Mouse (Mus musculus) limb, embryonic 10.5 days (tissue): ENCODE measurements around the gene Fam214a. TPM values are rescaled to one million over a fixed set of nuclear protein-coding genes. Genes with fewer than 3 reads are reported as not detected.

Experiments used
- DNase-seq: peaks from one replicate; pipeline ENCODE4 v3.0.0-alpha.2; 2017; ENCODE audit warnings: low spot score
- H3K27ac ChIP-seq: fragments of 300-500 bp; sonication (generic); 2 replicates; pipeline ENCODE4 v1.5.1; 2016; ENCODE audit warnings: mild to moderate bottlenecking
- H3K27me3 ChIP-seq: fragments of 300-500 bp; sonication (generic); 2 replicates; pipeline ENCODE4 v1.6.1; 2016; ENCODE audit warnings: low read depth, mild to moderate bottlenecking; ENCODE audit not compliant: poor library complexity, severe bottlenecking
- H3K36me3 ChIP-seq: fragments of 300-500 bp; sonication (generic); 2 replicates; pipeline ENCODE4 v1.6.1; 2016; ENCODE audit warnings: mild to moderate bottlenecking, moderate library complexity
- H3K4me1 ChIP-seq: fragments of 300-500 bp; sonication (generic); 2 replicates; pipeline ENCODE4 v1.6.1; 2016
- H3K4me3 ChIP-seq: fragments of 300-500 bp; sonication (generic); 2 replicates; pipeline ENCODE4 v1.5.1; 2016; ENCODE audit warnings: mild to moderate bottlenecking, moderate library complexity
- H3K9me3 ChIP-seq: fragments of 300-500 bp; sonication (generic); replicated peaks from 2 replicates; pipeline ENCODE4 v1.6.1; 2016; ENCODE audit warnings: mild to moderate bottlenecking
- WGBS: fragments of 180-500 bp; shearing (Covaris S2); methylation state at CpG from one replicate; pipeline ENCODE4 v1.1.7; 2016; 5-methylcytosine and 5-hydroxymethylcytosine counted together
- polyA plus RNA-seq: library from polyadenylated mRNA; unstranded; fragments of >200 nt; fragmentation: Nextera tagmentation; extraction: Ambion mirVana; gene quantifications from 2 replicates; pipeline ENCODE4 v1.2.1, GENCODE M21; 2016

Fam214a gene
- polyA plus RNA-seq, 1 experiment from 2014 or later, result 6.4 TPM

DNA sequence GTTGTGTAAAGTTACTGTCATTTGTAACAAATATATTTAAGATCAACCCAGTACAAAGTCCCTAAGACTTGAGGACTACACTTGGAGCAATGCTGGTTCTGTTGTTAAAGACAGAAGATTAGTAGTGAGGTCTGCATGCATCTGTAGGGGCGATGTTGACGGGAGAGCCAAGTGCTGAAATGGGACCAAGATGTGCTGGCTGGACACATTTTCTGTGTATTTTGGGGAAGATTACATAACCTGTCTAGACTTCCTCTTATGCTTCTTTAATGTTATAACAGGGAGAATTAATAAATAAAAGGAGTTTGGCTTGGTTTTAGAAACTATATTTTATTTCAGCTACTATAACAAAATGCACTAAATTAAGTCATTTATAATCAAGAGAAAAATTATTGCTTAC is 37.3 kb downstream of the Fam214a start:
- DNase-seq, result no peak
- Histone ChIP-seq H3K27ac (no peak overlapping the region), H3K4me1 (peaks cover 13% of the 10 kb centered on the region), H3K4me3 (no peak overlapping the region), H3K36me3 (no peaks in the 10 kb centered on the region), H3K9me3 (no peaks in the 10 kb centered on the region), H3K27me3 (no peaks in the 10 kb centered on the region)
- 98% methylated on average over 2 of the region's 2 CpGs for WGBS

DNA sequence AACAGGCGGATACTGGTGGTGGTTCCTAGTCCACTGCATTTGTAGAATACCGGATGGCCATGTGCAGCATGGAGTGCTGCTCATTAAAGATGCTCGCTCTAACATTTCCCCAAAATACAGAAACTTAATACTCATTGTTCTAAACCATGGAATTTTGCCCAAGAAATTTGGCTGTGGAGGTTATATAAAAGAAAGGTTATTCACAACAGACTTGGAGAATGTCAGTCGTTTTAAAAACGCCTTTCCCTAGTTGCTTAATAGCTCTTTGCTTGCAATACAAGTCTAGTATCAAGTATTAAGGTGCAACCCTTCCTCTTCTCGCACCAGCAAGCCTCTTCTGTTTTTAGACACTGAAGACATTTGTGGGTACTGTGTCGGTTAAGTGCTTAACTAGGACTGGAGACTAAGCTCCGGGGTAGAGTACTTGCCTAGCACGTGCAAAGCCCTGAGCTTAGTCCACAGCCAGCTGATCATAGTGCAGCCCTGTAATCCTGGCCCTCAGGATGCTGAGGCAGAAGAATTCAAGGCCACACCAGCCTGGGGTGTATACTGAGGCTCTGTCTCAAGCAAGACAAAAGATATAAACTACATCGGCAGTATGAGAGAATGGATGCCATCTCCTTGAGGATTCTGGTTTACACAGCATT is 42.0 kb downstream of the Fam214a start:
- H3K27ac ChIP-seq, result no peak overlapping the region
- no peaks in the 10 kb centered on the region for H3K27me3 ChIP-seq
- H3K9me3 ChIP-seq, result no peaks in the 10 kb centered on the region
- H3K36me3 ChIP-seq, result no peaks in the 10 kb centered on the region
- no peaks in the 10 kb centered on the region for H3K4me1 ChIP-seq
- H3K4me3 ChIP-seq, result no peak overlapping the region
- DNase-seq, result no peak
- WGBS, result 89% methylated on average over 10 of the region's 10 CpGs

DNA sequence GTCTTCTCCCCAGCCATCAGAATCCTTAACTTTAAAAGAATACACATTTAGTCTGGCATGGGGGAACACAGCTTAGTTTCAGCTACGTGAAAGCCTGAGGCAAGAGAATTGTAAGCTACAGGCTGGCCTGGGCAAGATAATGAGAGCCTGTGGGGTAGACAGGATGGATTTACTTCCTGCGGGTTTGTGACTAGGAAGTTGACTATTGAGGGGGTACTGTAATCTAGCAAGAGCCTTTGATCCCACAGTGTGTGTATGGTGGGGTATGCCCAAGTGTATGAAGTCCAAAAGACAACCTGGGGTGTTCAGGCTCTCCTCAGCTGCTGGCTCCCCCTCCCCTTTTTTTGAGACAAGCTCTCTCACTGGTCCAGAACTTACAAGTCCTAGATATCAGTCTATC is 43.7 kb downstream of the Fam214a start:
- Histone ChIP-seq H3K27me3 (no peaks in the 10 kb centered on the region), H3K9me3 (no peaks in the 10 kb centered on the region), H3K36me3 (no peaks in the 10 kb centered on the region), H3K4me3 (no peak overlapping the region), H3K4me1 (no peaks in the 10 kb centered on the region), H3K27ac (no peak overlapping the region)
- no peak for DNase-seq
- WGBS, result 56% methylated on average over 2 of the region's 2 CpGs

DNA sequence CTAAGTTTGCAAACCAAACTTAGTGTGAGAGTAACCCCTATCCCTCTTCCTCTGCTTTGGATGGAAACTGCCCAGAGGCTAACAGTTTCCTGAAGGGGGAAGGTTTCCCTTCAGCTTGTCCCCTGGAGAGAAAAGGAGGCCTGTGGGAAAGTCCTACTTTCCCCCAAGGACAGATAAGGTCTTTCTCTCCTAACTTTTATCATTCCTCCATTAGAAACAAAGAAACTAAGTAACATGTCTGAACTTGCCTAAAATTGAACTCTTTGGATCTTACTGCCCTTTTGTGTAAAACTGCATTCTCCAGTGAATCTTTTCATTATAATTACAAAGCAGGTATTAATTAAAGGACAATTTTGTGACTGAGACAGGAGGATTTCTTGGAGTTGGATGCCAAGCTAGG is 45.3 kb downstream of the Fam214a start:
- Histone ChIP-seq H3K4me3 (no peak overlapping the region), H3K27ac (no peak overlapping the region), H3K4me1 (no peaks in the 10 kb centered on the region), H3K9me3 (no peaks in the 10 kb centered on the region), H3K27me3 (no peaks in the 10 kb centered on the region), H3K36me3 (no peaks in the 10 kb centered on the region)
- DNase-seq, result no peak

DNA sequence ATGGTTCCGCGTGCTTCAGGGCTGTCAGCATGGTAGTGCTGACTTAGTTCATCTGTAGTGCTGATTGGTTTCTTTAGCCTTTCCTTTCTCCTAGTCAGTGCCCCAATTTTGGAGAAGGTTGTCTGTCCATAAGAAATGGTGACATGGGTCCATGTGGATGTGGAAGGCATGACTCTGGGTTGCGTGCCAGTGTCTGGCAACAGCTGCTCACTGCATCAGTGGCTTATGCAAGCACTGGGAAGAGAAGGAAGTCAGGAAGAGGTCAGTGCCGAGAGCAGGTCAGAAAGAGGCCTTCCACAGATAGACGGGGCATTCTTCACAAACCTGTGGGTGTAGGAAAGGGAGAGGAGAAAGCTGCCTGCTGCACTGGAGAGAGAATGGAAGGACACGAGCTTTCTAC is 48.3 kb downstream of the Fam214a start:
- 85% methylated on average over 6 of the region's 6 CpGs for WGBS
- Histone ChIP-seq H3K36me3 (no peaks in the 10 kb centered on the region), H3K27me3 (no peaks in the 10 kb centered on the region), H3K27ac (no peak overlapping the region), H3K4me1 (no peaks in the 10 kb centered on the region), H3K9me3 (no peaks in the 10 kb centered on the region), H3K4me3 (no peak overlapping the region)
- no peak for DNase-seq

DNA sequence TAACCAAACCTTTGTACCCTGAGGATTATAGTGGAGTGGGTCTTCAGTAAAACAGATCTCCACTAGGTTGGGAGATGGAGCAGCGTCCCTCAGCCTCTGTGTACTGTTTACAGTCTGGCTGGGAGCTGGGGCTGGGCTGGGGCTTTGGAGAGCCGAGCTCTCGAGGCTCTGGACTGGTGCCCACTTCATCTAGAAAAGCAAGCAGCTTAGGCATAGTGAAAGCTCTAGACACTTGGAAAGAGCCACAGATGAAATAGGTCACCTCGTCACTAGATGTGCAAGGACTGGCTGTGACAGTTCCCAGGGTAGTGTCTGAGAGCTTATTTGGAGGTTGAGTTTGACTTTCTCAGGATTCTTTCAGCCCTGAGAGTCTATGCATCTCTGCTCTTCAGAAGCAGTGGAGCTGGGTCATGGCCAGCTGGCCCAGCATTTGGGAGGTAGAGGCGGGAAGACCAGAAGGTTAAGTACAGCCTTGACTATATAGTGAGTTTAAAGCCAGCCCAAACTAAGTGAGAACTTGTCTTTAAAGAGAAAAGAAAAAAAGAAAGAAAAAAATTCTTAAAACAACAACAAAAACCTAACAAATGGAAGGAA is 49.0 kb downstream of the Fam214a start:
- DNase-seq, result no peak
- no peaks in the 10 kb centered on the region for H3K36me3 ChIP-seq
- H3K9me3 ChIP-seq, result no peaks in the 10 kb centered on the region
- 88% methylated on average over 5 of the region's 5 CpGs for WGBS
- H3K27me3 ChIP-seq, result no peaks in the 10 kb centered on the region
- no peak overlapping the region for H3K4me3 ChIP-seq
- H3K4me1 ChIP-seq, result no peaks in the 10 kb centered on the region
- H3K27ac ChIP-seq, result no peak overlapping the region

DNA sequence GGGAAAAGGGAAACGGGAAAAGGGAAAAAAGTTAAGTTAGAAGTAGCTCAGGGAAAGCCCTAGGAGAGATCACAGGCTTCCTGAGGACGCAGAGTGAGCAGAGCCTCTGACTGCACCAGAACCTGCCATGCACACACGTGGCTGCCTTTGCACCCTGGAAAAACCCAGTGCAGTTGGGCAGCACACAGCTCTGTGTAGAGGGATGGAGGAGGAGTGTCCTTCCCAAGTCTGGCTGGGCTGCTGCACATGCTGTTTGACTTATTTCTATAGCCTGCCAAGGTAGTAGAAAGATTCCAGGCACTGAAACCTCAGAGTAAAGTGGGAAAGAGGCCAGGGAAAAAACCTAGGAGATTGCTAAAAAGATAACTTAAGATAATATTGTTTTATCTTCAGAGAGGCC is 49.6 kb downstream of the Fam214a start:
- no peaks in the 10 kb centered on the region for H3K4me1 ChIP-seq
- no peaks in the 10 kb centered on the region for H3K27me3 ChIP-seq
- no peak overlapping the region for H3K27ac ChIP-seq
- H3K4me3 ChIP-seq, result no peak overlapping the region
- no peaks in the 10 kb centered on the region for H3K9me3 ChIP-seq
- no peak for DNase-seq
- WGBS, result 68% methylated on average over 3 of the region's 3 CpGs
- no peaks in the 10 kb centered on the region for H3K36me3 ChIP-seq

DNA sequence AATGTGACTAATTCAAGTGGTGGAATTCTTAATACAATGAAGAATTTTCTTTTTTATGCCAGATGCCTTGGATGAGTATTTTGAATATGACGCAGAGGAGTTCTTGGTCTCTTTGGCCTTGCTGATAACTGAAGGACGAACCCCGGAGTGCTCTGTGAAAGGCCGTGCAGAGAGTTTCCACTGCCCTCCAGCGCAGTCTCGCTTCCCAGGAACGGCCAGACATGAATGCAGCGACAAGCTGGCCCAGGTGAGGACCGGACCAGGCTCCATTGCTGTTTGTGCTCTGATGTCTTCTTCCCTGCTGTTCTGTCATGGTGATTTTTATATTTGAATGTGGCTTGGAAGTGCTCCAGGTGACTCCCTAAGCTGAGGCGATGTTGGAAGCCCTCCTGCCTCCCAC is 51.5 kb downstream of the Fam214a start:
- H3K9me3 ChIP-seq, result no peaks in the 10 kb centered on the region
- H3K27me3 ChIP-seq, result no peaks in the 10 kb centered on the region
- no peaks in the 10 kb centered on the region for H3K36me3 ChIP-seq
- no peaks in the 10 kb centered on the region for H3K4me1 ChIP-seq
- no peak overlapping the region for H3K27ac ChIP-seq
- DNase-seq, result no peak
- H3K4me3 ChIP-seq, result no peak overlapping the region
- 94% methylated on average over 10 of the region's 10 CpGs for WGBS

DNA sequence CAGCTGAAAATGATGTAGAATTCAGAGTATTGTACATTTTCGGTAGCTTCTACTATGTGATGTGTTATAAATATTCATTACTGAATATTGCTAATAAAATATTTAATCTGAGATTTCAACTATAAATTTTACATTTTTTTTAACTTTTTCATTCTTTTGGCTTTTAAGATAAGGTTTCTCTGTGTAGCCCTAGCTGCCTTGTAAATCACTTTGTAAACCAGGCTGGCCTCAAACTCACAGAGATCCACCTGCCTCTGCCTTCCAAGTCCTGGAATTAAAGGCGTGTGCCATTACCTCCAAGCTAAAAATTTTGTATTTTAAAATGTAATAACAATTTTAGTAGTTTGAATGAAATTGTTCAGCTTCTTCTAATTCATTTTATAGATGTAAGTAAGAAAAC is 63.9 kb downstream of the Fam214a start:
- no peaks in the 10 kb centered on the region for H3K27me3 ChIP-seq
- no peaks in the 10 kb centered on the region for H3K9me3 ChIP-seq
- H3K4me3 ChIP-seq, result no peak overlapping the region
- H3K27ac ChIP-seq, result no peak overlapping the region
- H3K4me1 ChIP-seq, result no peaks in the 10 kb centered on the region
- peaks cover 2% of the 10 kb centered on the region; the same call in 1 of the 2 replicates for H3K36me3 ChIP-seq
- no peak for DNase-seq
- WGBS, result 92% methylated on average over 2 of the region's 2 CpGs

DNA sequence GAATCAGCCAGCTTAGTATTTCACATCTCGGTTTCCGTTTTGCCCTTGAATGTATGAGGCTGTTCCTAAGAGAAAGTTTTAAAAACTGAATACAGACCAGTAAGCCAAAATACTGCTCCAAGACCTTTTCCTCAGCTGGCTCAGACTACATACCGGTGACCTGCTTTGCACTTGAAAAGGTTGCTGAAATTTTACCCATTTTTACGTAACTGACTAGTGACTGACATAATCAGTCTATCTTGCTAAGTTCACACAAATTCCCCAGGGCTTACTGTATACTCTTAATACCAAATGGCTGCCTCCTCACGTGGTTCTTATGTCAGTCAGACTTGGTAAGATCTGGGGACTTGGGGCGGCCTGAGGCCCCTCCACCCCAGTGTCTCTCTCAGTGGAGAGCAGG is 66.5 kb downstream of the Fam214a start:
- Histone ChIP-seq H3K27me3 (no peaks in the 10 kb centered on the region), H3K4me3 (no peak overlapping the region), H3K4me1 (no peaks in the 10 kb centered on the region), H3K9me3 (no peaks in the 10 kb centered on the region), H3K27ac (no peak overlapping the region), H3K36me3 (peaks cover 2% of the 10 kb centered on the region; the same call in 1 of the 2 replicates)
- WGBS, result 90% methylated on average over 6 of the region's 6 CpGs
- DNase-seq, result no peak

DNA sequence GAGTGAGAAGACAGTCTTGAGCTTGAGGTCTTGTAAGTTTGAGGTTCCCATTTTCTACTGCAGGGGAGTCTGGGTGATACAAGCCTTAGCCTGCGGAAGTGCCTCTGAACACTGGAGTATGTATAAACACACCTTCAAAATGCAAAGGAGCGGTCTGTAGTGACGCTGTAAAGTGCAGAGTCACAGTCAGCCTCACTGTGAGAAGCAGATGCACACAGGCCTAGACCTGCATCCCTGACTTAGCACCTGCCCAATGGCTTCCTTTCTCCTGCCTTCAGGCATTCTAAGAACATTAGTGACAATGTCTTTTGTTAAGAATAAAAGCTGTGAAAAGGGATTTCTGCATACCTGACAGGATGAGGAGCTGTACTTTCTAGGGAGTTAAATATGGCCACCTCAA is 66.9 kb downstream of the Fam214a start:
- no peak for DNase-seq
- H3K4me1 ChIP-seq, result no peaks in the 10 kb centered on the region
- 90% methylated on average over 3 of the region's 3 CpGs for WGBS
- H3K36me3 ChIP-seq, result peaks cover 2% of the 10 kb centered on the region; the same call in 1 of the 2 replicates
- H3K4me3 ChIP-seq, result no peak overlapping the region
- no peaks in the 10 kb centered on the region for H3K27me3 ChIP-seq
- H3K9me3 ChIP-seq, result no peaks in the 10 kb centered on the region
- no peak overlapping the region for H3K27ac ChIP-seq

DNA sequence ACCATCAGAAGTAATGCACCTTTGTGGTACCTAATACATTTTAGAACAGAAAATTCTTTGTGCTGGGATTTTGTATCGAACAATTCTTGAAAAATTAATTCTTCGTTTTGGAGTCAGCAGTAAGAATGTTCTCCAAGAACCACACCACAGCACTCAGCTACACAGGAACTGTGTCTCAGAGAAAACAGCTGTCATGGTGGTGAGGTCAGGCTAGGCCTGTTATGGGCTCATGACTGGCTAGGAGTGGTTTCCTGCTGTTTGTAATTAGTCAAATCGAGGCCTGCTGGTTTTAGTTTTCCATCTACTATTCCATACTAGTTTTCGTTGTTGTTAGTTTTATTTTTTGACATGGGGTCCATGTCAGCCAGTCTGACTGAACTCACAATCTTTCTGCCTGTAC is 67.9 kb downstream of the Fam214a start:
- H3K36me3 ChIP-seq, result peaks cover 2% of the 10 kb centered on the region; the same call in 1 of the 2 replicates
- DNase-seq, result no peak
- no peak overlapping the region for H3K27ac ChIP-seq
- H3K27me3 ChIP-seq, result no peaks in the 10 kb centered on the region
- 77% methylated on average over 4 of the region's 4 CpGs for WGBS
- H3K9me3 ChIP-seq, result no peaks in the 10 kb centered on the region
- no peaks in the 10 kb centered on the region for H3K4me1 ChIP-seq
- H3K4me3 ChIP-seq, result no peak overlapping the region

DNA sequence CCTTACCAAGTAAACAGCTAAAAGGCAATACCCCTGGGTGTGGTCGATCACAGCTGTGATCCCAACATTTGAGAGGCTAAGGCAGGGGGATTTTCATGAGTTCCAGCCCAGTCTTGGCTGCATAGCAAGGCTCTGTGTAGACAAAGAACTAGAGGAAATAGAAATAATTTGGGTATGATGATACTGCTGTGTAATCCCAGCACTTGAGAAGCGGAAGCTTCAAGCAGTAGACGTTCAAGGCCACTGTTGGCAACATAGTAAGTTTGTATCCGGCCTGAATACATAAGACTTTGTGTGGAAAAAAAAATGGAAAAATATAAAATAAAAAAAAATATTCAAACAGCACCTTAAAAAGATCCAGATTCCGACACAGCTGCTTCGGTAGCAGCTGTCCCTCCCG is 69.9 kb downstream of the Fam214a start:
- 91% methylated on average over 7 of the region's 7 CpGs for WGBS
- no peak for DNase-seq
- H3K9me3 ChIP-seq, result no peaks in the 10 kb centered on the region
- no peak overlapping the region for H3K27ac ChIP-seq
- no peaks in the 10 kb centered on the region for H3K4me1 ChIP-seq
- H3K36me3 ChIP-seq, result peaks cover 3% of the 10 kb centered on the region; the same call in 1 of the 2 replicates
- H3K27me3 ChIP-seq, result no peaks in the 10 kb centered on the region
- no peak overlapping the region for H3K4me3 ChIP-seq
